Mouse (Mus musculus) 3134 (cell line): ENCODE data around the gene Myog.
A peak's percentile ranks its signal among the peaks of the same experiment; 100 is the strongest.
"Not testable (repeated sequence)": the region's sequence is repeated elsewhere in the genome, so short reads cannot be mapped to it uniquely, and the experiment has no call there.

ENCODE experiments used
- DNase-seq: peaks from one replicate; pipeline ENCODE4 v3.0.0-alpha.2; 2011; ENCODE audit warnings: low spot score; ENCODE audit not compliant: insufficient read length; ENCODE audit errors: extremely low read depth

Myog gene

DNA sequence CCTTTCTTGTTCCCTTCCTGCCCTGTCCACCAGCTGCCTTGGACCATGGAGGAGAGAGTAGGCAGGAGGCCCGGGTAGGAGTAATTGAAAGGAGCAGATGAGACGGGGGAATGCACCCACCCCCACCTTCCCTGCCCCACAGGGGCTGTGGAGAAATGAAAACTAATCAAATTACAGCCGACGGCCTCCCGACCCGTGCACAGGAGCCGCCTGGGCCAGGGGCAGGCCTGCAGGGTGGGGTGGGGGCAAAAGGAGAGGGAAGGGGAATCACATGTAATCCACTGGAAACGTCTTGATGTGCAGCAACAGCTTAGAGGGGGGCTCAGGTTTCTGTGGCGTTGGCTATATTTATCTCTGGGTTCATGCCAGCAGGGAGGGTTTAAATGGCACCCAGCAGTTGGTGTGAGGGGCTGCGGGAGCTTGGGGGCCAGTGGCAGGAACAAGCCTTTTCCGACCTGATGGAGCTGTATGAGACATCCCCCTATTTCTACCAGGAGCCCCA lies at the start of gene Myog:
Gene Myog, plus strand, starts transcription at position 392 of the 502 bp plus-strand sequence.
- no peak for DNase-seq

DNA sequence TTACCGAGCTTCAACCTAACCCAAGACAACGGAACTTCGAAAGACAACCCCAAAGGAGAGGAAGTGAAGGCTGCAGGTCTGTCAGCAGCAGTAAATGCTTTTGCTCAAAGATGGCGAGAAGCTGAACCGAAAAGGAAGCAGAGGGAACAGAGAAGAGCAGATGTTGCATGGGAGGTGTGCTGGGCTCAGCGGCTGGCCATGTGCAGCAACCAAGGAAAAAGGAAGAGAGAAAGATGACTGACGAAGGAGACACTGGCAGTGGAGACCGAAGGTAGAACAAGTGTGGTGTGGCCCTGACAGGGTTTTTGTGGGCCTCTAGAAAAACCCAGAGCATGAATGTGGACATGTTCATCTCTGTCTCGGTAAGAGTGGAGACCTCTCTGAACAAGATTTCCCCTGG lies 49.1 kb upstream of the Myog start:
- no peak for DNase-seq

DNA sequence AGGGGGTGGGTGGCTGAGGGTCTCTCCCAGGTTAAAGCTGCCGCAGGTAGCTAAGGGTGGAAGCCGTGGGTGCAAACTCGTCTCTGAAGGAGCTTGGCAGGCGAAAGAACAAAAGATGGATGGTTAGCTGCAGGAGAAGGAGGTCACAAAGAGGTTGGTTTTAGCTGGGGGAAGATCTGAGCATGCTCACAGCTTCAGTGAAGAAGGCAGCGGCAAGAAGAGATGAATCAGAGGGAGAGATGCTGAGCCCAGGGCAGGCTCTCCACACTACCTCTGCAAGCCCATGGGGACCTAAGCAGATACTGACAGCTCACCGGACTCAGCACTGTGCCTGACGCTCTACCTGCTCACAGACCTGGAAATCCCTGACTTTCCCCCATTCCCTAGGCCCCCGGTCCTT lies 48.5 kb upstream of the Myog start:
- DNase-seq: no peak

DNA sequence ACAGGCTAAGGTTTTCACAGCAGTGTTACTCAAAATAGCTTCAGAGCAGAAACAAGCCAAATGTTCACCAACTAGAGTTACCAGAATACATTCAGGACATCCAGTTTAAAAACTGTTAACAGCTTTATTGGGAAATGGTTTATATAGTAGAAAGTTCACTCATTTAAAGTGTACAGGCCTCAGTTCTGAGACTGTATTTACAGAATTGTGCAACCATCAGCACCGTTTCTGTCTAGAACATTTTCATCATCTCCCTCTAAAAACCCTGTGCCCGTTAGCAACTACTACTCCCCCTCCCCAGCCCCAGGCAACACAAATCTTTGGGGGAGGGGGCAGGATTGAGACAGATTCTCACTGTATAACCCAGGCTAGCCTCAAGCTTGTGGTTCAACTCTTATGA lies 47.5 kb upstream of the Myog start:
- DNase-seq: no peak

DNA sequence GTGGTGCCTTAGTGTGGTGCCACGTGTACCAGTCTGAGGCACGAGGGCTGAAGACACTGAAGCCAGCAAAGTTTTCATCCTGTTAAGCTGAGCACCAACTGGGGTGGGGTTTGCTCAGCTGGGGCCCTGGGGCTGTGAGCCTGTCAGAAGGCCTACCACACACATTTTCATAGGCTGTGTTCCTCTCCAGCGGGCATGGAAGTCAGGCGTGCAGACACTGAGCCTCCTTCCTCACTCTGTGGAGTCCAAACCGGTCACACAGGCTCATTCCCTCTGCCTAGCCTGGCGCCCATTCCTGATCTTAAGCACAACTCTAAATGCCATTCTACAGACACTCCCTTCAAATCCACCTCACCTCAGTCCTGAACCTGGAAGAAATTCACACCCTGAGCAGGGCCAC lies 46.3 kb upstream of the Myog start:
- DNase-seq: no peak

DNA sequence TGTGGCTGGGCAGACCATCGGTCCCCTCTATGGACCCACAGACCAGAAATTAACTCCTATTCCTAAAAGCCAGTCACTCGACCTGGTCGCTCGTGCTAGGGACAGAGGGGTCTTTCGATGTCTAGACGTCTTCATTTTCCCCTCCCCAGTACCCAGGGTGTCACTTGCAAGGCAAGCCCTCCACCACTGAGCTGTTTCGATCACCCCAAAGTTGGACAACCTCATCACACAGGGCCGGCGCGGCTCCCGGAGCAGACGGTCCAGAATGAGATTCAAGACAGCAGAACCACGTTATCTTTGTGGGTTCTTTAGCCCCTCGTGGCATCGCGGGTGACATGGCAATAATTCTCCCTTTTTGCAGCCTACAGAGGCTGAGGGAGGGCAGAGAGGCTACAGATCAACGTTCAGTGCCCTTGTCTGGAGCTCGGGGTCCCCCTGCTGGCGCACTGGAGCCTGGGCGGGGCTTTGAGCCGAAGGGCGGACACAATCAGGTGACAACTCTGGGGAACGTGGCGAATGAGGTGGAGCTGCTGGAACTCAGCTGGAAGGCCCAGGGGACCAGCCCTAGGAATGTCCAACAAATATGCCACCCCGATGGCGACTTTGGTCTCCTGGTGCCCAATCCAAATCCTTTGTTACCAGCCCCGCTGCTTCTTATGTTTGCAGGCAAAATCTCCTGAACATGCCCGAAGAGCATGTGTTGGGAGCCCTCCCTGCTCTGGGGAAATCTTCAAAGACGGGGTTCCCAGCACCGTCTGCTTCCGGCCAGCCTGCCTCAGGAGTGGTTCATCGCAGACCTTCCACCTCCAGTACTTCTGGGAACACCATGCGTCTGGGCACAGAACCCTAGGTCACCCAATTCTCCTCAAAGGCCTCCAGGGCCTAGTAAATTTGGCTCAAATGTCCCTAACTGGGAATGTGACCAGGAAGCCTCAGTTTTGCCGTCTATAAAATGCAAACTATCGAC lies 45.6 kb upstream of the Myog start:
- peak; percentile 44 for DNase-seq

DNA sequence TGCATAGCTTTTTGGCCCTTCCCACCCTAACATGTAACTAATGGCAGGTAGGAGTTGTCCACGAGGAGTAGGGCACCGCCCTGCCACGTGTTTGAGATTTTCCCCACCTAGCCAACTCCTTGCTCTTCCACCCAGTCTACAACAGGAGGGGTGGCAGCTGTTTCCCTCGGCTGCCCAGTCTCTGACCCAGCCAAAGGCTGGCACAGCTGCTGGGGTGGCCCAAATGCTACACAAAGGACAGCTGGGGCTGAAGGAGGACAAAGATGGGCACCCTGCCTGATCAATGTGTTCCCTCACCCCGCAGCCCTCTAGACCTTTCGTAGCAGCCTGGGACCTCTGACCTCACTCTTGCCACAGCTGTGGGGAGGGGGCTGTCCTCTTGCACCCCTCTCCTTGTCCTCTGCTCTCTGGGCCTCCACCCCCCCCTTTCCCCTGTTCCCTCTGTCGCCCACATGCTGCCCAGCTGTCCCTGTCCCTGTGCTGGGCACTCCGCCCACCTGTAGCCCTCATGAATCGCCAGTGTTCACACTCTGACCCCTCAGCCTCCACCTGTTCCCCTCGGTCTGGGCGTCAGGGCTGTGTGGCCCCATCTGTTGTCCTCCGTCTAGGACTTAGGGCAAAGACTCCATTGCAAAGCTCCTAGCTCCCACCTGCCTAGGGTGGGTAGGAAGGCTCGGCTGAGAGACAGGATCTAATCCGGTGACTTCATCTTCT lies 44.6 kb upstream of the Myog start:
- DNase-seq: no peak

DNA sequence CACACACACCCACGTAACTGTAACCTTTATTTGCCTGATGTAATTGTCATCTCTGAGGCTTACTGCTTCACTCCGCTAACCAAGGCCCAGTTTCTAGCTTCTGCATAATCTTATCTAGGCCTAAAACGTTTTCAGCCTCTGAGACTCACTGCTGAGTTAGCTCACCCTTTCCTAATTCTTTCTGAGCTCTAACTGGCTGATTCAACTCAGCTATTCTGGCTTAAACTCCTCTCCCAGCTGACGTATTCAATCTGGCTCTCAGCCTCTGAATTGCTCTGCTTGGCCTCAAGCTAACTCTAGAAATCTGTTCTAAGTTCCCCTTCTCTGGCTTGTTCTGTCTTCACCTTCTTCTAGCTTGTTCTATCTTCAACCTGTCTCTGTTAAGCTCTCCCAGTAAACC lies 43.2 kb upstream of the Myog start:
- DNase-seq: no peak

DNA sequence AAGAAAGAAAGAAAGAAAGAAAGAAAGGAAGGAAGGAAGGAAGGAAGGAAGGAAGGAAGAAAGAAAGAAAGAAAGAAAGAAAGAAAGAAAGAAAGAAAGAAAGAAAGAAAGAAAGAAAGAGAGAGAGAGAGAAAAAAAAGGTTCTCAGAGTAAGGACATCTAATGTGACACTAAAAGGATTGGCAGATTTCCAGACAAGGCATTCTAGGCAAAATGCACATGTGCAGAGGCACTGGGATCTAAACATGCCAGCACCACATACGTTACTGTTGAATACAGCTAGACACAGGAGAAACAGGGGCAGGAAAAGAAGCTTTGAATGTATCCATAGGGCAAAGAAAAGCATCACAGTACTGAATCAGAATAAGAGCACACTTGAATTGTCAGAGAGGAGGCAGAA lies 40.1 kb upstream of the Myog start:
- DNase-seq: not testable (repeated sequence)

DNA sequence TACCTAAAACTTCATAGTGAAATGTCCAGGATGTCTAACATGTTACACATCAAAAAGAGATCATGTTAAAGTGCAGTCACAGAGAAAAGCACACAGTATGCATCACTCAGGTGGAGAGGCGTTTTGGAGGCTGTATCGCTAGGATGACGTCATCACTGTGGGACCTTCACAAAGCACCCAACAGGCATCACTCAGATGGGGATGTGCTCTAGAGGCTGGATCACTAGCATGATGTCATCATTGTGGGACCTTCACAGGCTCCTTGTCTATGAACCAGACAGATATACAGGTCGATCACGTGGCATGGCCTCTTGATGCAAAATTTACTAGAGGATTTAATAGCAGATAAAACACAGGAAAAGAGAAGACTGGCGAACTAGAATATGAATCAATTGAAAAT lies 25.4 kb upstream of the Myog start:
- no peak for DNase-seq

DNA sequence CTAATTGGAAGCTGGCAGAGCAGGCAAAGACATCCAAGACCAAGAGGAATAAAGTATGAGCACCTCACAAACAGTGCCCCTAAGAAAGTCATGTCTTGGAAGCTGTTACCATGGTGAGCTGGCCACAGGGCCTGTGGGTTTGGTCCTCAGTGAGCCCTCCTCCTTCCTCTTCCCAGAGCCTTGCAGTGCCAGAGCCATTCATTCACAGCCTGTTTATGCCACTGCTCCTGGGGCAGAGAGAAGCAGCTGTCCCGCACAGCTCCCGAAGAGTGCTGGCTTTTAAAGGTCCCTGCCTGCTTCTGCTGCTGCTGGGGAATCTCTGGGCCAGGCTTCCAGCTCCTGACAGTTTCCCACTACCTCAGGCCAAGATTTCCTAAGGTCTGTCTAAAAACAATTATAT lies 24.0 kb upstream of the Myog start:
- DNase-seq: no peak

DNA sequence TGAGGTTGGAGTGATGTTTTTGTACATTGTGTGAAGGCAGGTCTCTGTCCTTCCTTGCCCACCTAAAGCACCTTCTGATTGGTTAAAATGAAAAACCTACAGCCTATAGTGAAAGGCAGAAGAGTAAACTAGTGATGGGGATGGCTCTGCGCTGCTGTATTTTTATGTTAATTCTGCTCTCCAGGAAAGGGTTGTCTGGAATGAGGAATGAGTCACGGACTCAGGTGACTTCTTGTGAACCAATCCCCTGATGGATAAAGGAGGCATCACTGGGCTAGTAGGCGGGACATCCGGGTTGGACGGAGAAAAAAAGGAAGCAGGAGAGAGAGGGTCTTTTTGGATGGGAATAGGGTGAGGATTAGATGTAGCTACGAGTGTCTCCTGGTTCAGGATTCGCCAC lies 19.8 kb upstream of the Myog start:
- DNase-seq: no peak

DNA sequence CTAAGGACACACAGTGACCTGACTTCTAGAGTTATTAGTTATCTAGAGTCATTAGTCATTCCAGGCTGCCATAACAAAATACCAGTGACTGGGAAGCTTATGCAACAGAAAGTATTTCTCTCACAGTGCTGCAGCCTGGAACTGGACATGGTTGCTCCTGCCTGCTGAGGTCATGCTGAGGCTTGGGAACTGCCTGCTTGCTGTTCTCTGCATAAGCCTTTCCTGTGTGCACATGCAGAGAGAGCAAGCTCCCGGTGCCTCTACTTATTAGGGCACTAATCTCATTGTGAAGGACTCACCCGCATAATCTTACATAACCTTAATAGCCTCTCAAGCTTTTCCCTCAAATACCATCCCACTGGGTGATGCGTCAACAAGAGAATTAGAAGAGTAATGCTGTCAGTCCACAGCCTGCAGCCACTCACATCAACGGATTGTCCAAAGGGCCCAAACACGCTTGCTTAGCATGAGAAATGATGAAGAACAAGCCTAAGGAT lies 17.0 kb upstream of the Myog start:
- DNase-seq: no peak

DNA sequence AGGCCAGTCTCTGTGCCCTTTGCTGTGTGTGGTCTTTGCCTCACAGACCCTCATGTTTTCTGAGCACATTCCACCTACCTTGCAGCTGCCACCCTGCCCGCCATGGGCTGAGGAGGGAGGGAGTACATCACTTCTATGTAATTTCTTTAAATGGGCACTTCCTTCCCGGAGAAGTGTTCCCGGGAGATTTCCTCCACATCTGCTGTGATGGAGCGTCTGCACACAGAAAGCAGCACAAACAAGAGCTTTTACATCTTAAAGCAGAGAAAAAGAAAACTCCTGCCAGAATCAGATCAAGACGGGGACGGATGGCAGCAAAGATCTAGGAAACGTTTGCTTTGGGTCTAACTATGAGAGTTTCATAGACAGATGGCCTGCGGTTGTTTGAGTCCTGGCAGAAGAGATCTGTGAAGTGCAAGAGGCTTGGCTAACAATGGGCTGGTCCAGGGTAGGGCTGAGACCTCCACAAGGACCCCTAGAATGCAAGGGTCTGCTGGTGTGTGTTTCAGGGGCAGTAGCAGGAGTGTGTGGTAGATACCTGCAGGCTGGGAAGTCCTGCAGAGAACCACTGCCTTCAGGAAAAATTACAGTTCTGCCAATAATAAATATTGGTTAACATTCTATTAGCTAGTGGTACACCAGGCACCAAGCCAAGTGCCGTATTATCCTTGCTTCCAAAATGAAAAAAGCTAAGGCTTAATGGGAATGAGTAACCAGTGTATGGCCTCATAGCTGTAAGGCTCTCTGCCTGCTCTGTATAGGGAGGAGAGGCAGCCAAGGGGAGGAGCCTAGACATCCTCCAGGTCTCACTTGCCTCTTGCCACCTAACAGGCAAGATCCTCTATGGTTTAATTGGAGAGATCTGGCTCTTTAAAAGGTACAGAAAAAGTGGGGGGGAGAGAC lies 16.0 kb upstream of the Myog start:
- no peak for DNase-seq

DNA sequence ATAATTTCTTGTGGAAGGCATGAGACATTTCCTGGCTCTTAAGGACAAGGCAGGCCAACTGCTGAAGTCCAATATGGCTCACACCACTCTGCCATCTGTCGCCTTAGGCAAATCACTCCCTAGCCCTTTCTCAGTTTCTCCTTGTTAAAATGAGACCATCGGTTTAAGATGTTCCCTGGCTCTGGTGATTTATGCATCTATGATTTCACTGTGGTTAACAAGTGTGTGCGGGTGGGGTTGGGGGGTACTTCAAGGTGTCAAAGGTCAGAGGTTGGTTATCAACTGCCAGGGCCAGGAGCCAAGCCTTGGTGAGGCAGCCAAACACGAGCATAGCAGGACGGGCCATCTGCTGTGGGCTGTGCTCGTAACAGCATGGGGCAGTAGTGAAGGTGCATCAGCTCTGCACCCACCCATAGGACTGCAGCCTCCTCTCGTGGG lies 15.3 kb upstream of the Myog start:
- DNase-seq: no peak

DNA sequence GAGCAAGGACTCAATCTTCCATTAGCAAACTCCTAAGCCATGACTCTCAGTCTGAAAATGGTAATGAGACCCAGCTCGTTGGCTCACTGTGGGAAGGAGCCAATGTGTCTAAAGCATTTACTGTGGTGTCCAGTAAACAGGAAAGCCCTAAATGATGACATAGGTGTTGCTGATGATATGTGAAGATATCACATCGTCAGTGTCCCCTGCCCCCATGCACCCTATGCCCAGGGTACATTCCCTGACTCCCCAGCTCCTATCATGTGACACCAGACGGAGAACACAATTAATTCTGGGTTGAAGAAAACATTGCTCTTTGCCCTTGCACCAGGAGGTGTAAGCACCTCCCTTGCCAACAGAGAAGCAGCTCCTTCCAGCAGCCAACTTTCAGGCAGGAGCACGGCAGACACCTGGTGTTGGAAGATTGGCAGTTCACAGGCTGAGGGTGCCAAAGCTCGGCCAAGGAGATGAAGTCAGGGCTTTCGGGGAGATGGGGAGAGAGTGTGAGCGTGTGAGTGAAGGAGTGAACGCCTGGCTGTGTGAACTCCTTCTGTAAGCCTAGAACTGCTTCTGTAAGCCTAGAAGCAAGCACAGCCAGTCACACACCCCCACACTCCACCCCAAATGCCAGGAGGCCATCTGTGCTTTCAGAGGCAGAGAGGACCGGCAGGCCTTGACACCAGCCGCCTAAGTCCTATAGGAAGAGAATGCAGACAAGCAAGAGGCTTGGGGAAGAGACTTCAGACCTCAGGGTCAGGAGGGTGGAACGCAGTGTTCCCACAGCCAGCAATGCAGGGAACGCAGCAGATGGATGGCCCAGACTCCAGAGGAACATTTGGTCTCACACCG lies 13.9 kb upstream of the Myog start:
- DNase-seq: no peak

DNA sequence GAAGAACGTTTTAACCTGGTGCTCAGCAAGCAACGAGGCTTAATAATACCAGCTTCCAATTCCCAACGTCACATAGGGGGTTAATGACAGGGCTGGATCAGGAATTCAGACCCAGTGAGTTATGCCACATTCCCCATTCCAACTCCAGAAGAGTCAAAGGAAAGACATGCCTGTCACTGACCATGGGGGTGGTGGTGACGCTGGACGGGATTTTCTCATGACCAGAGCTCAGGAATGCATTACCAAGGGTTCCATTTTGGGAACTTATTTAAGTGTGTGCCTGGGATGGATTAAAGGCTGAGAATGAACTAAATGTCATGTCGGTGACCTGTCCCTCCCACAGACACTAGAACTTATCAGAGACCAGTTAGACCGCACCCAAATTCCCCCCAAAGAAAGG lies 13.0 kb upstream of the Myog start:
- DNase-seq: no peak

DNA sequence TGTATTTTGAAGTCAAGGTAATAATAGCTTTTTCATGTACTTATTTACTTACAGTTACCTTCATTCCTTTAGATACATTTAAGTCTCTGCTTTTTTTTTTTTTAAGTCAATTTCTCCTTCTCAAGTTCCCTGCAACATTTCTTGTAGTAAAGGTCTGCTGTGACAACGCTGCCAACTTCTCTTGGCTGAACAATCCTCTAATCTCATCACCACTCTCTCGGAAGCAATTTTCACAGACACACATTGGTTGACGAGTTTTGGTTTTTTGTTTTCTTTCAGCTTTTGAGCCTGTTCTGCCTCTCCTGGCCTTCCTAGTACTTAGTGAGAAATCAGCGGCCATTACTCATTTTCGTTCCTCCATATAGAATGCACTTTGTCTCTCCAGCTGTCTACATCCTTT lies 9.6 kb upstream of the Myog start:
- no peak for DNase-seq

DNA sequence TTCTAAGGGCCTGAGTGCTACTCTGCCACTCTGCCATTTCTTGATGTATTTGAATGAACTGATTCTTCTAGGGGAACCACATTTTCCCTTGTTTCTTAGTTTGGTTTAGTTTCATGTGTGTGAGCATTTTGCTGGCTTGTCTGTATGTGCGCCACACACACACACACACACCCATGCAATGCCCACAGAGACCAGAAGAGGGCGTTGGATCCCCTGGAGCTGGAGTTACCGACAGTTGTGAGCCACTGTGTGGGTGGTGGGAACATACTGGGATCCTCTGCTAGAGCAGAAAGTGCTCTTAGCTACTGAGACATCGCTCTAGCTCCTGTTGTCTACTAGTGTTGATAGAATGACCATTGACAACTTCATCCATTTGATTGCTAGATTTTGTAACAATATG lies 8.2 kb upstream of the Myog start:
- DNase-seq: no peak

DNA sequence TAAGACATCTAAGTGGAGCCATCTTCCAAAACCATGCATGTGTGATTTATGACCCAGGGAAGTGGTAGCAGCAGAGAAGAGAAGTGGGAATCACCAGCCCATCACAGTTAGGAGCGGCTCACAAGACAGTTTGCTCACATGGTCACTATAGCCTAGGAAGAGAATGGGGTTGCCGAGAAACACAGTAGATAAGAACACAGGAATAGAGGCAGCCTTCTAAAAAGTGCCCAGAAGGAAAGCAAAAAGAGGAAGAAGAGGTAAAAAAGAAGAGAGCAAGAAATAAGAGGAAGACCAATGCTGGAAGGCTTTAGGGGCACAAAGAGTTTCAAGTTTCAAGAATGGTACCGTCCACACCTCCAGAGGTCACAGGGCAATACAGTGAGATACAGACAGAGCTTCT lies 7.4 kb upstream of the Myog start:
- DNase-seq: no peak
